Mouse (Mus musculus): ENCODE measurements around the gene Slc8b1. TPM values are rescaled to one million over a fixed set of nuclear protein-coding genes. Genes with fewer than 3 reads are reported as not detected.
A peak's percentile ranks its signal among the peaks of the same experiment; 100 is the strongest.

The Slc8b1 gene
- polyA plus RNA-seq, 1 experiment from 2014 or later = 5.0 TPM

DNA sequence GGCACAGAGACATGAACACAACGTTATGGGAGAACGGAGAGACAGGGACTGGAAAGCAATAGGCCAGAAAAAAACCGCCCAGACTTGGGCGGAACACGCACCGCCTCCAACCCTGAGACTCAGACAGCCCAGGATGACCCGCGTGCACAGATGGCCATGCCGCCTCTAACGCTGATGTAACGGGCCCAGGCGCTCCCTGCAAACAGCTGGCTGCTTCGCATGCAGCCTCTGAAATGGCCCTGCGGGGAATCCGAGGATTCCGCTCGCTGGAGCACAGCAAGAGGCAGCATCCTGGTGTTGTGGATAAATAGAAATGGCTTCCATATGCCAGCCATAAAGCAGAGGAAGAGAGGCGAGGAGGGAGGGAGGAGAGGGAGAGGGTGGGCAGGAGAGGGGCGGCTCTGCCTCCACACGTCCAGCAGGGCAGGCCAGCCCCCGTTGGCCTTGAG is 56.3 kb downstream of the Slc8b1 start:
- DNase-seq (ENCODE audit: low spot score) = no peak

DNA sequence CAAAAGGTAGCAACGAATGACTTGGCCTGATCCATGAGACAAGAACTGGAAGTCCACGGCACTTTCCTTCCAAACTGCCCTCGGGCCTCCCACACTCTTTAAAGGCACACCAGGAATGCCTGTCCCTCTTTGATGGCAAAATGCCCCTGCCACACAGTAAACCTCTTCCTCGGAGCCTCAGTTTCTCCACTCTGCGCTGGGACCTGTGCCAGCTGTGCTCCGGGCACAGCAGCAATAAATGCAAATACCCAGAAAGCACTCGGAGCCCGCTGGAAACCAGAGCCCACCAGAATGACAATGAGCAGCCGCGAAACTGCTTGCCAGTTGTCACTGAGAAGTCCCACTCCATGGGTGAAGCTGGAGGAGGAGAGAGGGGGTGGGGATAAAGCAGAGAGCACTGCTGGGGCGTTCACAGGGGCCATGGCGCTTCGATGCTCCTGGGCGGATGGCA is 56.8 kb downstream of the Slc8b1 start:
- DNase-seq (ENCODE audit: low spot score) = no peak

DNA sequence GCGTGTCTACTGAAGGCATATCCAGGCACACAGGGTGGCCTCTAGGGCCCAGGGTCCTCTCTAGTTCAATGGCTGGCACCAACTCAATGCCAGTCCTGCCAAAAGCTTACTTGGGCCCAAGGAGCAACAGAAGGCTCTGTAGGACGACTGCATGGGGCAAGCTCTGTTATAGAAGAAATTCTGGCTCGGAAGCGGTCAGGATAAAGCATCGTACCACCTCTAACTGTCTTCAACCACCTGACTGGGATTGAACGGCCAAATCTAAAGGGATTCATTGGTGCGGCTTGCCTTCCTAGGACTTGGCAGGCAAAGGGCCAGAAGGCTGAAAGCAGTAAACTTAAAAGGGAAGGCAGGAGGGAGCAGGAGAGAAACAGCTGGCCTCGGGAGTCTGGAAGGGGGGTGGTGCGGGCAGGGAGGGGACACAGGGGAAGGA is 57.4 kb downstream of the Slc8b1 start:
- no peak for DNase-seq (ENCODE audit: low spot score)

DNA sequence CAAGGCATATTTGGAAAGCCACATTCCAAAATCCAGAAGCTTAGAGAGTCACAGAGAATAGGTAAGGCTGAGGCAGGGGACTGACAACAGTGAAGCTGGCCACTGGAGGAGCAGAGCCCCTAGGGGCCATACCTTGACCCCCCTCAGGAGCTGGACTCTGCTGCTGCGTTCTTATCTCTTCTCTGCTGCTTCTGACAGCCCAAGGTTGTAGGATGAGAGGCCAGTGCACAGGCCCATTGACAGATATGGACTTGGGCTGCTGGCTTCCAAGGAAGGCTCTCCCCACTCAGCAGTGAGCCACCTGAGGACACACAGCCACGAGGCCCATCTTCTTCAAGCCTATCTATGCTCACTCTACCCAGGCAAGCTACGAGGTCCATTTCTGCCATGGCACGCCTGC is 58.0 kb downstream of the Slc8b1 start:
- DNase-seq (ENCODE audit: low spot score) = no peak

DNA sequence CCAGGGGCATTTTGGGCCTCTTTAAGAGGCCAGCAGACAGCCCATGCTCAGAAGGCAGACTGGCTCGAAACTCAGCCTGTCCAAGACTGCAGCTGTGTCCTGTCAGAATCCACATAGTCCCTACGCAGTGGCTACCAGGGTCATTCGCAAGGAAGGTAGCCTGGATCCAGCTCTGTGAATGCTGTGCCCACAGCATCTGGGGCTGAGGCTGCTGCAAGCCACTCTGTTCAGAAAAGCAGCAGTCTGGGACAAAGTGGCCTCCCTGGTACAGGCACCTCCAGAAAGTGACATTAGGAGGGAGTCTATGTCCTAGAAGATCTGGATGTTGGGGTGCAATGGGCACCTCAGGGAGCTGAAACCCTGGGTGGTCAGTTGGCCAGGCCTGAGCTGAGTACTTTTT is 58.8 kb downstream of the Slc8b1 start:
- no peak for DNase-seq (ENCODE audit: low spot score)

DNA sequence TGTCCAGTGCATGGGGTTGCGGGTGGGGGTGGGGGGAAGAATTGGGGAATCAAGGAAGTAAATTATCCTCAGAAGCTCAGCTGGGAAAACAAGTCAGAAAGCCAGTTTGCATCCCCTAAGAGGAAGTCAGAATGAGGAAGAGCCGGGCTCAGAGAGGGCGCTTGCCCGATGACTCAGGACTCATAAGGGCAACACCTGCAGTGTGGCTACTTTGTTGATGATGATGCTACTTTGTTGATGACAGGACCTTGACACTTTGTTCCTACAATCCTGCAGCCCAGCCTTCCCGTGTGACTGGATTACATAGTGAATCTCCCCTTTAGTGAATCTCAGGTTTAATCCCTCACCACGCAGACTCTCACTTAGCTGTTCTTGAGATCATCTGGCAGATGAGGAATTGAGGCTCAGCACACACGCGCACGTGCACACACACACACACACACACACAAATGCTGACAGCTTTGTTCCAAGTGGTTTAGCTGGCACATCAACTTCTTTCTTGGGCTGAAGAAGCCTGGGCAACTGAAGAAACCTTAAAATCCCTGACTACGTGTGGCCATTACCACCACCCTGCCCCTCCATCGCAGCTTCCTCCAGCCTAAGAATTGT is 59.4 kb downstream of the Slc8b1 start:
- DNase-seq (ENCODE audit: low spot score) = no peak

DNA sequence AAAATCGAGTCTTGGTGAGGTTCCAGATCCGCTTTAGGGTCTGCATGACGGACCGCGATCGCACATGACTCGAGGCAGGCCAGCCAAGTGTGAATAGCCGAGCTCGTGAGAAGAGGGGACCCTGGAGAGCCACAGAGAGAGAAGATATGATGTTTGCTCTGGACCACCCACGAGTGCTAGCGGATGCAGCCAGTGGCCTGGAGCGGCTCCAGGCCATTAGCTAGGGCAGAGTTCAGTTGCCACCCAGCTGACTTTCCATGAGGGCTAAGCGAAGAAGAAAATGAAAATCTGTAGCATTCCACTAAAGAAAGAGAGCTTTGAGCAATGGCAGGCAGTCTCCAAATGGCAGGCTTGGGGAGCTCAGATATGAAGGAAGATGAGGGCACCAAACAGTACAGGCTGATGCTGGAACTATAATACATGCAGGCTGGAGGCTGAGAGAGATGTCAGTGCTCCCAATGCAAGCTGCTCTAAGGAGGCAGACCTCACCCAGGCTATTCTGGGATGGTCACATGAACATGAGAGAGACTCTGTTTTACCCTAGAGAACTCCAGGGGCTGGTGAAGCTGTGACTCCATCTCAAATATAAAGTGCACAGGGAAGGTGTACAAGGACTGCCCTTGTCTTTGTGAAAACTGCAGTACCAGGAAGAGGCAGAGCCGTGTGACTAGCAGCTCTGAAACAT is 60.2 kb downstream of the Slc8b1 start:
- no peak for DNase-seq (ENCODE audit: low spot score)

DNA sequence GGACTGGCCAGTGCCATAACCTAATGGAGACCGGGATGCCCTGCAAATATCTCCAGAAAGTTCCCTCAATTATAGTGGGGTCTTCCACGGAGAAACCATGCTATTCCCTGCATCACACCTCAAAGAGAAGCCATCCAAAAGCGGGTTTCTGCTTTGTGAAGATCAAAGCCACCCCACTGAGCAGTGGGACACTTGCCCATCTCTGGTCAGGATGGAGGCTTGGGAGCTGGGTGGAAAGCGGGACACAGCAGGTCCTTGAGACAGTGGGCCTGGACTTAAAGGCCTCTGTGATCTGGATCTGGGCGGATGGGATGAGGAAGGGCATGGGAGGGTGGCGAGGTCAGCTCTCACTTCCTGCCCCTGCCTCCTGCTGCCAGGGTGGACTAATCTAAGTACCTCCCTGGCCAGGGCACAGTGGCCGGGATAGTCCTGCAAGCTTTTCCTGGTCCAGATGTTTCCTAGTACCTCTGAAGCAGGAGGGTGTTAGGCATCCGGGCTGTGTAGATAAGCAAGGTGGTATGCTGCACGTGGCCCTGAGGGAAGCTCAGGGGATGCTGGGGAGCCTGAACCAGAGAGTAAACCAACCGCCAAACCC is 63.6 kb downstream of the Slc8b1 start:
- DNase-seq (ENCODE audit: low spot score) = no peak

DNA sequence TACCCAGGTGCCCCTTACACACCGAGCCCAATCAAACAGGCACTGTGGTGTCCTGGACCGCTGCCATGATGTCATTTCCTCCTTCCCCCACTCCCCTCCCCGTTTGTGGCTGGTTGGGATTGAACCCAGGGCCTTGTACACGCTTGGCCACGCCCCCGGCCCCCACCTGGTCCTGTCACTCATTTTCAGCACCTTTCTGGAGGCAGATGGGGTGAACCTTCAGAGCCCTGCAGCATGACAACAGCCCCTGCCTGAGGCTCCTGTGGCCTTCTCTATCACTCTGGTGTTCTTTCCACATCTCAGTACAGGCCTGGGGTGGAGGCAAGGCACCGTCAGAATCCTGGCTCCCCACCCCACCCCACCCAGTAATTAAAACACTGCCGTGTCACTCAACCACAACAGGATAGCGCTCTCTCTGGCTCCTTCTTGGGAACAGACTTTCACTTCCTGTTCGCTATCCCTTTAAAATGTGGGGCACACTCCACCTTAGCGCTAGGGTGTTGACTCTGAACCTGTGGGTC is 65.9 kb downstream of the Slc8b1 start:
- peak; percentile 83 for DNase-seq (ENCODE audit: low spot score)

DNA sequence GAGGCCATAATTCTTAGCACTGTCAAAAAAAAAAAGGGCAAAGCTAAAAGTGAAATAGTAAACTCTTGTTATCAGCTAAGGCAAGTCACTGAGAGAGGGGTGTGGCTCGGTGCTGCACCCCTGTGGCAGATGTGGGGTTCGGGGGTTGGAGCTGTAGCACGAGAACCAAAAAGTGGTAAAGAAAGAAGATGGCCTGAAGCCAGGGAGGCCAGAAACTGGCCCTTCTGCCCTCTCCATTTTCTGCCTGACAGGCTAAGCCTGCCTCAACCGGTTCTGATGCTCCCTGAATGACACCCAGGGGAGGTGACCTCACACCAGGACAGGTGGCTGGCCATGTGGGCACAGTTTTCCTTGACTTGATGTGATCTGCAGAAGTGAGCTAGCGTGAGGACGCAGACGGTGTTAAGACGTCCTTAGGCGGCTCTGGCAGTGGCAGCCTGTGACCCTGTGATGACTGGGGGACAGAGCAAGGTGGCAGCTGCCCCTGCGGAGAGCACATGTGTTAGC is 67.0 kb downstream of the Slc8b1 start:
- peak; percentile 78 for DNase-seq (ENCODE audit: low spot score)

DNA sequence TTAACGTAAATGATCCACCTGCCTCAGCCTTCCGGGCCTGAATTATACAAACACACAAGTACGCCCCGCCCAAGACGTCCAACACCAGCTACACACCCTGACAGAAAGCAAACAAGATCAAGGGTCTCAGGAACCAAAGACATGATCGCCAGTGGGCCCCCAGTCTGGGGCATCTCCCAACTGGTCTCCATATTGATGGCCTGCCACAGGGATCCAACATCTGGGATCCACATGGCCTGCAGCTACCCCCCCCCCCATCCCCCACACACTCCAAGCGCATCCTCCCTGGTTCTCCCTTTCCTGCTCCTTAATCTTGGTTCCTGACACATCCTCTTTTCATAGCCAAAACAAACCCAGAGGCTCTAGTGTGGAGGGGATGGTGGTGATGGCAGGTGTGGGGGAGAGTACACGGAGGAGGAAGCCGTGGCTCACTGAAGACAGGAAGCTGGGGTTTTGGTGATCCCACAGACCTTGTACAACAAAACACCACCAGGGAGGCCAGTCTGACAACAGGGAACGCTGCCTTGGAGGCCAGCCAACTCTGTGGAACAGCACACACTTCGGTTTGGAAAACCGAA is 67.6 kb downstream of the Slc8b1 start:
- DNase-seq (ENCODE audit: low spot score) = peak; percentile 90

DNA sequence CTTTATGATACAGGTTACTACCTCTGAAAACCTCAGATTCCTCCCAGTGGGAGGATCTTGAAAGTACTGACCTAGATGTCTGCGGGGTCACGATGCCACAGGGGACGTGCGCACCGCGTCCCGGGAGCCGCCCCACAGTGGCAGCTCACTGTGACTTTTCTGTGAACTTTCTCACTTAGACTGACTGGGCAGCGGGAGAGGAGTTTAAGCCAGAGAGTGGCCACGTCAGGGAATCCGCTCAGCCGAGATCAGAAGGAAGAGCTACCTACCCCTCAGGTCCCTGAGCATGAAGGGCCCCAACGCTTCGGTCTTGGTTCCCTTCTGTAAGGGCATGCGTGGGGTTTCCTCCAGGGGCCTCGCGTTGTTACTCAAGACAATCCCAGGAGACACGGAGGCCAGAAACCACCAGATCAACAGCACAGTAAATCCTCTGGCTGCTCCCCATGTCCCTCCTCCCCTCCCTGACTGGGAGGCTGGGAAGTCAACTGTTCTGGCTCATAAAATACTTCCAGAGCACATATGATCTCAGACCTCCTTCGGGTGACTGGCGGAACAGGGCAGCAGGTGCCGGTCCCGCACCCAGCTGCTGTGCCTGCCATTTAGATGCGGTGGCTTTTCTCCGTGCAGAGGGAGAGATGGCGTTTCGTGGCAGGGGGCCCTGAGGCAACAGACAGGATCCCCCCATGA is 68.4 kb downstream of the Slc8b1 start:
- DNase-seq (ENCODE audit: low spot score) = peak; percentile 67

DNA sequence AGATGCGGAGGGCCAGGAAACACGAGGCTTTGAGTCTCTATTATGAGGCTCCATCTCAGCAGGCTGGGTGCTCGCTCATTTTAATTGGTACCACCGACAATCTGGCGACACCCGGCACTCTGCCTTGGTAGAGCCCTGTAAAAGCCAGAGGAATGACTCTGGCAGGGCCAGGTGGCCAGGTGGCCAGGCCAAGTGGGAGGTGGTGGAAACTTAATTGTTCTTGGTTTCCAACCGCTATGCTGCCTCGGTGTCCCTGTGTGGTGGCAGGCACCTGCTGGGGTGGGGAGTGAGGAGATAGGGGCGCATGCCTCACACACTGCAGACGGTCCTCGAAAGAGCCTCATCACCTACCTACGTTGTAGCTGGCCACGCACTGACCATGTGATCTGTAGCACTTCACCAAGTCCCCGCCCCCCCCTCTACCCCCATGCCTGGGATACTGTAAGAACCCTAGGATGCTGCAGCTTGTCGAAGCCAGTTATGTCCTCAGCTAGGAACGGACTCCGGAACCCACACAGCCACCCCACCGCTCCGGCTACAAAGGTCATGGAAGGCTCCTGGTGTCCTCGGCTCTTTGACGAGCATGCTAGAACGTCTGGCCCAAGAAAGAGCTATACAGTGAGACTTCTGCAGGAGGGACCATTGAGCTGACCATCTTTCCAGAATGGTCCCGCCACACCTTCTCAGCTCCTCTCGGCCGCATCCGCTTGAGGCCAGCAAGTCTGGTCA is 69.1 kb downstream of the Slc8b1 start:
- DNase-seq (ENCODE audit: low spot score) = peak; percentile 58

DNA sequence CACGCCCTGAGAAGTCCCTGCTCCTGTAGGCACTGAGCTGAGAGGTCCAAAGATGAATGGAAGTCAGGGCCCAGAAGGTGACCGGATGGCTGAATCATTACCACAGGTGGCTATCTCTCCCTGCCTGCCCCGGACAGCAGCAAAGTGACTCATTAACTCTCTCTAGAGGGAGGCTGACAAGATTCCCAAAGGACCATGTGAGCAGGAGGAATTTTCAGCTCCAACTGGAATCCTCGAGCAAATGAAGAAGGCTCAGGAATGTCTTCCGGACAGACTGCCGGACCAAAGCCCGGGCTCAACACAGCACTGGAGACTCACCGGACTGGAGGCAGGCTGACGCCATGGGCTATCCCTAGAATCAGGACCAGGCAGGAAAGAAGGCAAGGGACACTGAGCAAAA is 71.0 kb downstream of the Slc8b1 start:
- DNase-seq (ENCODE audit: low spot score) = no peak

DNA sequence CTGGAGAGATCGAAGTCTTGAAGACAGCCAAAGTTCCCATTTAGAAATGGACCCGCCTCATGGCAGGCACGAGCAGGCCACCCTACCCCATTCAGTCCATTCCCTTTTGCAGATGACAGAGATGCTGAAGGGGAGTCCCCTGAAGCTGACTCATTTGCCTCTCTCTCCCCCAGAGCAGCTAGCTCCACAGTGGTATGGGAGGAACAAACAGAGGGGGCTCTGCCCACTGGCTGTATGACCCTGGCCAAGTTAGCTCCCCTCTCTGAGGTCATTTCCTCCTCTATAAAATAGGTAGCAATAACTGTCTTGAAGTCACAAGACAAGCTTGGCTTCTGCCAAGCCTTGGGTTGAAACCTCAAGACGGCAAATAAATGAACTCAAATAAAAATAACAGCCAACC is 72.5 kb downstream of the Slc8b1 start:
- DNase-seq (ENCODE audit: low spot score) = no peak

Other genes starting within 250 kb of the Slc8b1 start
- gene Lhx5, start 79.5 kb upstream of the Slc8b1 start, polyA plus RNA-seq (2015; fragmentation: Nextera tagmentation; extraction: Ambion mirVana) = 0.05 TPM in 1 of 2 replicates, not detected in the other
- gene Sdsl, start 38.4 kb upstream of the Slc8b1 start, polyA plus RNA-seq (2015; fragmentation: Nextera tagmentation; extraction: Ambion mirVana) = 1.2 and 1.3 TPM in 2 replicates
- 0.14 and 0.24 TPM in 2 replicates for gene Sds, start 34.6 kb upstream of the Slc8b1 start, polyA plus RNA-seq (2015; fragmentation: Nextera tagmentation; extraction: Ambion mirVana)
- gene Plbd2, start 7.5 kb upstream of the Slc8b1 start, polyA plus RNA-seq (2015; fragmentation: Nextera tagmentation; extraction: Ambion mirVana) = 31.0 and 33.9 TPM in 2 replicates
- 33.3 and 48.6 TPM in 2 replicates for gene Tpcn1, start 77.5 kb downstream of the Slc8b1 start, polyA plus RNA-seq (2015; fragmentation: Nextera tagmentation; extraction: Ambion mirVana)
- 1.5 and 1.7 TPM in 2 replicates for gene Iqcd, start 77.8 kb downstream of the Slc8b1 start, polyA plus RNA-seq (2015; fragmentation: Nextera tagmentation; extraction: Ambion mirVana)
- 10.7 TPM in 2 replicates for gene Rita1, start 101.4 kb downstream of the Slc8b1 start, polyA plus RNA-seq (2015; fragmentation: Nextera tagmentation; extraction: Ambion mirVana)
- 106 and 108 TPM in 2 replicates for gene Ddx54, start 101.6 kb downstream of the Slc8b1 start, polyA plus RNA-seq (2015; fragmentation: Nextera tagmentation; extraction: Ambion mirVana)
- 0.23 and 0.30 TPM in 2 replicates for gene Cfap73, start 123.1 kb downstream of the Slc8b1 start, polyA plus RNA-seq (2015; fragmentation: Nextera tagmentation; extraction: Ambion mirVana)
- 11.4 and 11.8 TPM in 2 replicates for gene Rasal1, start 137.6 kb downstream of the Slc8b1 start, polyA plus RNA-seq (2015; fragmentation: Nextera tagmentation; extraction: Ambion mirVana)
- 43.4 and 43.7 TPM in 2 replicates for gene Dtx1, start 200.8 kb downstream of the Slc8b1 start, polyA plus RNA-seq (2015; fragmentation: Nextera tagmentation; extraction: Ambion mirVana)
- gene Oas2, start 238.7 kb downstream of the Slc8b1 start, polyA plus RNA-seq (2015; fragmentation: Nextera tagmentation; extraction: Ambion mirVana) = 0.62 and 0.86 TPM in 2 replicates